Mouse (Mus musculus) hematopoietic multipotent progenitor cell, adult 10-12 weeks (in vitro differentiated cells): ENCODE measurements around the gene BC004004. TPM values are rescaled to one million over a fixed set of nuclear protein-coding genes. Genes with fewer than 3 reads are reported as not detected.

Experiments used
- polyA plus RNA-seq: library from polyadenylated mRNA; stranded (reverse); fragments of >175 nt; gene quantifications from 2 replicates; pipeline ENCODE4 v1.2.3, GENCODE M21; 2012; ENCODE audit warnings: low replicate concordance

The BC004004 gene
- polyA plus RNA-seq: 28.9 and 35.7 TPM in 2 replicates

GRCm38 (mm10) chr17:29268682-29269348, at the start of gene BC004004:
Gene BC004004, plus strand, starts transcription at chr17:29268788.

GRCm38 (mm10) chr17:29237772-29238420, 30.7 kb upstream of the BC004004 start, which contains the start of gene Cpne5:
Gene Cpne5, minus strand, starts transcription at chr17:29238167.

GRCm38 (mm10) chr17:29263840-29264633, 4.6 kb upstream of the BC004004 start, which contains the start of gene Ppil1:
Gene Ppil1, minus strand, starts transcription at chr17:29264186.

GRCm38 (mm10) chr17:29317380-29317779, 48.8 kb downstream of the BC004004 start, which contains the start of gene Pi16:
Gene Pi16, plus strand, starts transcription at chr17:29317680.

GRCm38 (mm10) chr17:29347645-29348256, 79.2 kb downstream of the BC004004 start, which contains the start of gene Mtch1:
Gene Mtch1, minus strand, starts transcription at chr17:29347934.

GRCm38 (mm10) chr17:29360761-29361221, 92.2 kb downstream of the BC004004 start, which contains the start of gene Fgd2:
Gene Fgd2, plus strand, starts transcription at chr17:29360914.

Other genes with a start within 250 kb of the BC004004 start
- 24.5 and 106 TPM in 2 replicates for gene Srsf3, start 236.2 kb upstream of the BC004004 start, polyA plus RNA-seq
- gene Cdkn1a, start 177.8 kb upstream of the BC004004 start, polyA plus RNA-seq: 3.3 and 5.3 TPM in 2 replicates
- gene Rab44, start 154.6 kb upstream of the BC004004 start, polyA plus RNA-seq: 4.5 and 12.6 TPM in 2 replicates
- 31.4 and 64.7 TPM in 2 replicates for gene Cpne5, start 30.6 kb upstream of the BC004004 start, polyA plus RNA-seq
- gene Ppil1, start 4.6 kb upstream of the BC004004 start, polyA plus RNA-seq: 2.5 and 17.9 TPM in 2 replicates
- gene Pi16, start 48.9 kb downstream of the BC004004 start, polyA plus RNA-seq: 27.6 and 77.3 TPM in 2 replicates
- 107 and 147 TPM in 2 replicates for gene Mtch1, start 79.1 kb downstream of the BC004004 start, polyA plus RNA-seq
- 243 and 259 TPM in 2 replicates for gene Fgd2, start 92.1 kb downstream of the BC004004 start, polyA plus RNA-seq
- 73.2 and 209 TPM in 2 replicates for gene Pim1, start 222.0 kb downstream of the BC004004 start, polyA plus RNA-seq